Mouse (Mus musculus) gastrocnemius, adult 18-20 months (tissue): ENCODE data around the gene H2-Aa. TPM values are rescaled to one million over a fixed set of nuclear protein-coding genes. Genes with fewer than 3 reads are reported as not detected.
A peak's percentile ranks its signal among the peaks of the same experiment; 100 is the strongest.

Experiments used
- DNase-seq: peaks from one replicate; pipeline ENCODE4 v3.0.0; 2021; ENCODE audit warnings: low spot score
- total RNA-seq, 2 experiments: library from RNA; stranded (reverse); gene quantifications; 2 replicates each; pipeline ENCODE4 v1.2.3; 2021

The H2-Aa gene
- total RNA-seq, 2 experiments from 2014 or later: 3.7 to 5.9 TPM

- DNase-seq: no peak
Observed at GRCm38 (mm10) chr17:34300691-34301566, 13.3 kb upstream of the H2-Aa start.

- DNase-seq: no peak
Observed at GRCm38 (mm10) chr17:34300071-34300470, 12.4 kb upstream of the H2-Aa start.

- no peak for DNase-seq
Observed at GRCm38 (mm10) chr17:34299356-34299755, 11.7 kb upstream of the H2-Aa start.

GRCm38 (mm10) chr17:34295891-34296794 lies 8.5 kb upstream of the H2-Aa start:
- peak; percentile 62 for DNase-seq

- DNase-seq: no peak
Observed at GRCm38 (mm10) chr17:34295307-34295706, 7.7 kb upstream of the H2-Aa start.

- DNase-seq: no peak
Observed at GRCm38 (mm10) chr17:34294249-34294648, 6.6 kb upstream of the H2-Aa start.

GRCm38 (mm10) chr17:34293533-34293932 lies 5.9 kb upstream of the H2-Aa start:
- DNase-seq: no peak

GRCm38 (mm10) chr17:34292570-34292969 lies 4.9 kb upstream of the H2-Aa start:
- DNase-seq: no peak

GRCm38 (mm10) chr17:34291609-34292008 lies 4.0 kb upstream of the H2-Aa start:
- peak; percentile 68 for DNase-seq

- no peak for DNase-seq
Observed at GRCm38 (mm10) chr17:34288131-34288530, 508 bp upstream of the H2-Aa start.

GRCm38 (mm10) chr17:34286999-34287398 lies 624 bp downstream of the H2-Aa start:
- DNase-seq: no peak

GRCm38 (mm10) chr17:34286501-34286900 lies 1.1 kb downstream of the H2-Aa start:
- no peak for DNase-seq

- DNase-seq: no peak
Observed at GRCm38 (mm10) chr17:34285848-34286247, 1.8 kb downstream of the H2-Aa start.

GRCm38 (mm10) chr17:34285371-34285770 lies 2.3 kb downstream of the H2-Aa start:
- no peak for DNase-seq

GRCm38 (mm10) chr17:34281836-34282235 lies 5.8 kb downstream of the H2-Aa start:
- DNase-seq: no peak

- DNase-seq: no peak
Observed at GRCm38 (mm10) chr17:34280499-34281038, 7.1 kb downstream of the H2-Aa start.

GRCm38 (mm10) chr17:34272102-34272501 lies 15.5 kb downstream of the H2-Aa start:
- no peak for DNase-seq

- no peak for DNase-seq
Observed at GRCm38 (mm10) chr17:34270940-34271339, 16.7 kb downstream of the H2-Aa start.

- DNase-seq: no peak
Observed at GRCm38 (mm10) chr17:34270230-34270629, 17.4 kb downstream of the H2-Aa start.

GRCm38 (mm10) chr17:34269817-34270216 lies 17.8 kb downstream of the H2-Aa start:
- DNase-seq: no peak

- no peak for DNase-seq
Observed at GRCm38 (mm10) chr17:34268748-34269147, 18.9 kb downstream of the H2-Aa start.

- DNase-seq: no peak
Observed at GRCm38 (mm10) chr17:34268262-34268661, 19.4 kb downstream of the H2-Aa start.
